Mouse (Mus musculus) inflammation-experienced regulatory T-cells, adult 6 months (primary cell): ENCODE measurements around the gene Ppp3cb. TPM values are rescaled to one million over a fixed set of nuclear protein-coding genes. Genes with fewer than 3 reads are reported as not detected.
"Not testable (repeated sequence)": the region's sequence is repeated elsewhere in the genome, so short reads cannot be mapped to it uniquely, and the experiment has no call there.

ENCODE experiments used
- ATAC-seq: one replicate; pipeline ENCODE4 v1.8.0; 2017
- polyA plus RNA-seq, 3 experiments: library from polyadenylated mRNA; unstranded; fragments of 100-300 nt; shearing (Covaris generic); gene quantifications; one replicate each; pipeline ENCODE4 v1.2.1; 2017

Ppp3cb gene
- polyA plus RNA-seq, result 10 to 100 TPM; 26.8 to 45.7 (median 42.5) TPM

DNA sequence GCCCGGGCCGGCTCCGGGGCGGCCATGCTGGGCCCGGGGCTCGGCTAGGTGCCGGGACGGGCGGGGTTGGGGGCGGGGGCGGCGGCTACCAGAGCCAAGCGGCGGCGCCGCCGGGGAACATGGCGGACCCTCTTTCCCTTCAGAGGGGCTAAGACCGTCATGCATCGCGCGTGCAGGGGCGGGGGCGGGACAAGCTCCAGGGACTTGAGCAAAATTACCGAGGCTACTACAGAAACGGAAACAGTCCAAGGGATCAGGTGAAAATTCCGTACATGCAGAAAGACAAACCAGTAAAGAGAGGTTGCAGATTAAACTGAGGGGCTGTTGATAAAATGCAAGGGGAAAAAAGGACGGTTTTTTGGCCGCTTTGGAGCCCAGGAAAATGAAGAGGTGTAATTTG is at the start of gene Ppp3cb:
Ppp3cb (minus strand) TSS at position 159 of the 400 bp plus-strand sequence.
- peak; percentile 82 for ATAC-seq

DNA sequence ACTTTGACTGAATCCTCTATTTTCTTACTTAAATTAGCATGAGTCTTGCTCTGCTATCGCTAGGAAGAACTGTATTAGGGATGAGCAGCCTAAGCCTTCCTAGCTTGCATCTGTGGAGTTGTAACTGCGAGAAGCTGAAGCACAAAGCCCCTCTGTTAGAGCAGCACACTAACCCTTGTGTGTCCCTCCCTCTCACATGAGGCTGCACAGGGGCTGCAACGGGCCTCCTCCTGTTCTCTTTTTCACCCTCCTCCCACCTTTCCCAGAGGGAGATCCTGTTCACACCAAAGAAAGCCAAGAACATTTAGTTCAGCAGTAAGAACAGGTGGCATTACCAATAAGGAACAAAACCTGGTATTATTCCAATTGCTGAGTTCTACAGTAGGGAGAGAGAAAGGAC is 49.4 kb upstream of the Ppp3cb start:
- no peak for ATAC-seq

DNA sequence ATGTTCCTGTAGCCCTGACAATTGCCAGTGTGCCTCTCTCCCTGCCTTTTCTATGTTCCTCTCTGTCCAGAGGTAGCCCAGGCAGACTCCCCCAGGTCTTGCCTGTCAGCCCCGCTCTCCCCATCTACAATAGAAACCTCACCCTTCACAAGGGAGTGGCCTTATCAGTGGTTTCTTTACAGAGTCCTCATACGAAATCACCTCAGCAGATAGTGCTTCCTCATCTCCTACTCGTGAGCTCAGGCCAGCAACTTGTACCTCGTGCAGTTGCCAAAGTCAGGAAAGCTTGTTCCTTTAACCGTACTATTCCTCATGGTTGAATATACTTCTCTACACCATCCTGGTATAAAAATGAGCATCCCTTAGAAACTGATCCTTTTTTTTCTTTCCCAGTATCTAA is 41.1 kb upstream of the Ppp3cb start:
- ATAC-seq, result no peak

- no peak for ATAC-seq
Observed at GRCm38 (mm10) chr14:20578822-20579407, 32.5 kb upstream of the Ppp3cb start.

GRCm38 (mm10) chr14:20576179-20576578 is 29.8 kb upstream of the Ppp3cb start:
- ATAC-seq, result peak; percentile 85

DNA sequence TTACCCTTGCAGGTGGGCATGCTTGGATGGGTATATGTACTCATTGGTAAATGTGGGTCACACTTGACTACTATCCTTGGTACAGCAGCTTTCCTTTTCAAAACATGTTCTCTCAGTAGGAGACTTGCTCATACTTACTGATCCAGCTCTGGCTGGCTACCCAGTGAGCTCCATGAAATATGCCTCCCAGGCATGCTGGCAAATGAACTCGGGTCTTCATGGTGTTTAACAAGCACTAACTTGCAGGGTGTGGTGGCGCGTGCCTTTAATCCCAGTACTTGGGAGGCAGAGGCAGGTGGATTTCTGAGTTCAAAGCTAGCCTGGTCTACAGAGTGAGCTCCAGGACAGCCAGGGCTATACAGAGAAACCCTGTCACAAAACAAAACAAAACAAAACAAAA is 26.8 kb upstream of the Ppp3cb start:
- not testable (repeated sequence) for ATAC-seq

DNA sequence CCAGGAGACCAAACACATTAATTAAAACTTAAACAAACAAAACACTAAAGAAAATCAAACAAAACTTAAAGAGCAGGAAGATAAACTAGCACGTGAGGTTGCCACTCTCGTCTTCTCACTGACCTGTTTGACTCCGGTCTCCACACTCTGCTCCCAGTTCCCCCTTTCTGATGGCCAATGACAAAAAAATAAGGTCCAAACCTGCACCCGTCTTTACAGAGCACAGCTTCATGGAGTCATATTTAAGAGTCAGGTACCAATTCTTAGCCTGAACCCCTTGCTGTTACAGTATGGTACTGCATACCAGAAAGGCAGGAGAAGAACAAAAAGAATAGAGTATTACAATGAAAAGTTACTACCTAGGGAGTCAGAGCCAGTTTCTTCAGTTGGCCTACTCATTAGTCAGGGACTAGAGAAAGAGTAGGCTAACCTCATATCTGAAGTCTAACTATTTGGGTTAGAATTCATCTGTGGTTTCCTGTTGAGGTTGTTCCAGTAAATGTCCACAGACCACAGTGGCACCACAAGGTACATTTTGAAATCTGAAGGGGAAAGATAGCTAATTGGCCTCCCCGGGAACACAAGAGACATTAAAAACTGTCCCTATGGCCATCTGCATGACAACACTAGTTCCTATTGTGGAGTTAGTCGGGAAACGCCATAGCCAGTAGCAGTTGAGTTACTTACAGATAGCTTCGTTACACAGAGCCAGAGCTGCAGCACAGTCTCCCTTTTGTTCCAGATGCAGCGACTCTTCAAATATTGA is 19.1 kb upstream of the Ppp3cb start:
- no peak for ATAC-seq

GRCm38 (mm10) chr14:20564692-20565091 is 18.3 kb upstream of the Ppp3cb start:
- ATAC-seq, result no peak

DNA sequence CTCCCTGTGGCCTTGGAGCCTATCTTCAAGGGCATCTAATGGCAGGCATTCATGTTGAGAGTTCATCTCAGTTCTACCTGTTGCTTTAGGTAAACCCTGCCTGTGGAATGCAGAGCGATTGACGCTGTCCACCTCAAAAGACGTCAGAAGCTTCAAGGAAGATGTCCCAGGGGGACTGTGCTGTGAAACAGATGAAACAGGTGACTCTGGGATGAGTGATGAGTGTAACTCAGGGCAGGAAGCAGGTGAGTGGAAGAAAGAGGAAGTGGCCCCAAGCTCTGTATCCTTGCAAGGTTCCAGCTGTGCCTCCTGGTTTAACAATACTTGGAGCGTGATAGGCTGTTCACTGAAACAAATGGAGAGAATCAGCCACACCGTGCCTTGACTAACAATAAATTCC is 15.5 kb upstream of the Ppp3cb start:
- ATAC-seq, result no peak

- no peak for ATAC-seq
Observed at GRCm38 (mm10) chr14:20550136-20550535, 3.8 kb upstream of the Ppp3cb start.

DNA sequence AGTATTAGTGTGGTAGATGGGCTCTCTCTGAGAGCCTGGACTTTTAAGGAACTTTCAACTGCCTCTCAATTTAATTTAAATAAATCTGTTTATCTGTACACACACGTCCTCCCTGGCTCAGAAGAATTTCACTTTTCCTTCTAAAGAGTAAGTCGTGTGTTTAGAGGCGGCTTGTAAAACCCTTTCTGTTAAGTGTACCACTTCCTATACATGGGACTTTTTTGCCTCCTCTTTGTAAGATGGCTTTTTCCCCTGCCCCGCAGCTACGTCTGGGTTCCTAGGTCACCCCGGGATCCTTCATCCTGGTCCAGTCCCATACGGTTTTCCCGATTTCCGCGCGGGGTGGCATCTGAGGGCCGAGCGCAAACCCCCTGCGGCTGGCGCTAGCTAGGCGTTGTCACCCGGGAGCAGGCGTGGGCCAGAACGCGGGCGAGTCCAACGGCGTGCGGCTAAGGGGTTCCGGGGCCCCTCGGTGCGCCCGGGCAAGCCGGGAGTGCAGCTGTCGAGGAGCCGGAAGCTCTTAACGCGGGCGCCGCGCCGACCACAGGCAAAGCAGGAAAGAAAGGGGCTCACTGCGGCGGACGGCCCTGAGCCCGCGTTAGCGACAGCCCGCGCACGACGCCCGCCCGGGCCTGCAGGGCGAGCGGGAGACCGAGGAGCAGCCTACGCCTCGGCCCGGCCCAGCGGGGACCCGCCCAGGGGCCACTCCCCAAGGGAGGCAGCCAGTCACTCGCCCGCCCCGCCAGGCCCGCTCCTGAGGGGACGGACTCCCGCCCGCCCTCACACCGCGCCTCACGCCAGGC is 643 bp downstream of the Ppp3cb start:
- peak; percentile 68 for ATAC-seq

DNA sequence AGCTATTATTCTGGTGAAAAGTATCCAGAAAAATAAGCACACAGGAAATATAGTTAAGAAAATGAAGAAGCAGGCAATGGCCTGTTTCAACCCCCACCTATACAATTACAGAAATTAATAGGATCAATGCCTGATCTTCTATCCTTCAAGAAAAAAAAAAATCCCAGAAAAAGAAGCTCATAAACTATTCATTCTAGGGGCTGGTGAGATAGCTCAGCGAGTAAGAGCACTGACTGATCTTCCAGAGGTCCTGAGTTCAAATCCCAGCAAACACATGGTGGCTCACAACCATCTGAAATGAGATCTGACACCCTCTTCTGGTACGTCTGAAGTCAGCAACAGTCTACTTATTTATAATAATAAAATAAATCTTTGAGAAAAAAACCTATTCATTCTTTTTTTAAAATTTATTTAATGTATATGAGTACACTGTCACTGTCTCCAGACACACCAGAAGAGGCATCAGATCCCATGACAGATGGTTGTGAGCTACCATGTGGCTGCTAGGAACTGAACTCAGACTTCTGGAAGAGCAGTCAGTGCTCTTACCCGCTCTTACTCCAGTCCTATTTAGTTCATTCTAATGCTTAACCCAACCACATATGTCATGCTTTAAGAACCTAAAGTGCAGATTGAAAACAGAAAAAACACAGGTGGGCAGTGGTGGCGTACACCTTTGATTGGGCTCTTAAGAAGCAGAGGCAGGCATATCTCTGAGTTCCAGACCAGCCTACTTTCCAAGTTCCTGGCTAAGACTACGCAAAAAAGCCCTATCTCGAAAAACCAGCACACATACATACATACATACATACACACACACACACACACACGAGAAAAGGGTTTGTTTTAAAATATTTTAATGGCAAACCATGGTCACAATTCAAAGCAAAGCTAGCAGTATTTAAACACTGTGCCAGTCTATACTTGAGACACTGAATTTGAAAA is 1.6 kb downstream of the Ppp3cb start:
- no peak for ATAC-seq

- no peak for ATAC-seq
Observed at GRCm38 (mm10) chr14:20529643-20530042, 16.7 kb downstream of the Ppp3cb start.

- no peak for ATAC-seq
Observed at GRCm38 (mm10) chr14:20520179-20520578, 26.2 kb downstream of the Ppp3cb start.

DNA sequence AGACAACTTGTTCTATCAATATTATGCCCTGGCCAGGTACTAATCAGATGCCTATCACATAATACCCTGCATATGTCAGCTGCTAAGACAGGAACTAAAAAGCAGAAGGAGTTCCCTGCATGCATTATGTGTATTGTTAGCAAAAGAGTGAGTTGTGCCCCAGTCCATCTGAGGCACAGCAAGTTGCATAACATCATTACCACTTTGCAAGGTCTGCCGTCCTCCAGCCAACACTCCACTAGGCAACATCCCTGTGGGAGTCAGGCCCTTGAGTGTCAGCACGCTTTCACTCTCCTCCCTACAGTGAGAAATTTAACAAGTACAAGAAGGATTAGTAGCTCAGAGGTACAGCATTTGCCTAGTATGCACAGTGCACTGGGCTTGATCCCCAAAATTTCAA is 37.9 kb downstream of the Ppp3cb start:
- no peak for ATAC-seq

DNA sequence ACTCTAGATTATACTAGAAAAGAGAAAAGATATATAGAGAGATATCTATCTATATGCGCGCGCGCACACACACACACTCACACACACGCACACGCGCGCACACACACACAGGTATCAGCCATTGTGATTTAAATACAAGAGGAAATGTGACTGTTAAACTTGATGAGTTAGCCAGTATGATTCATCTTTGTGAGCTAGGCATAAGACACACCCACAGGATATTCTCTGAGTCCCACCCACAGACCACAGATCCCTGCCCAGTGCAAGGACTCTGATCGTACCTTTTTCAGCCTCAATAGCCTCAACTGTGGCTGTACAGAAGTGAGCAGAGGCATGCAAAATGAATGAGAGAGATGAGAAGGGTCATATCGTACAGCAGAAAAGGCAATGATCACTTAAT is 43.4 kb downstream of the Ppp3cb start:
- peak; percentile 98 for ATAC-seq

DNA sequence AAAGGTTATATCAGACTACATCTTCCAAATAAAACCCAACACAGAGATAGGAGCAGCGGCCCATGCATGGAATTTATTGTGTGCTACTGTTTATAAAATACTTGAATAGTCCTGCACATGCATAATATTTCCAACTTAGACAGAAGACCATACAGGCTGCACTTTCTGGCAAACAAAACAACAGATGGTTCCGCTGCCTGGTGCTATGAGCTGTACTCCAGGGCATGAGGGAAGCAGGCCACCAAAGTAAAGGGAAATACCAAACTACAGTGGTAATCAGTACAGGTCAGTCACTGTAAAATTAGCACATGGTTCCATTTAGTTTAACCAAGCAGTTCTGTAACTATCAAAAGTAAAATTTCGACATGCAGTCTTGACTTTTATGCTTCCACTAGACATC is 46.4 kb downstream of the Ppp3cb start:
- no peak for ATAC-seq

- ATAC-seq, result no peak
Observed at GRCm38 (mm10) chr14:20496603-20497002, 49.8 kb downstream of the Ppp3cb start, which contains the start of gene Mss51. Gene Mss51 (minus strand): TSS chr14:20496901.

GRCm38 (mm10) chr14:20486031-20486430 is 60.3 kb downstream of the Ppp3cb start:
- ATAC-seq, result no peak

DNA sequence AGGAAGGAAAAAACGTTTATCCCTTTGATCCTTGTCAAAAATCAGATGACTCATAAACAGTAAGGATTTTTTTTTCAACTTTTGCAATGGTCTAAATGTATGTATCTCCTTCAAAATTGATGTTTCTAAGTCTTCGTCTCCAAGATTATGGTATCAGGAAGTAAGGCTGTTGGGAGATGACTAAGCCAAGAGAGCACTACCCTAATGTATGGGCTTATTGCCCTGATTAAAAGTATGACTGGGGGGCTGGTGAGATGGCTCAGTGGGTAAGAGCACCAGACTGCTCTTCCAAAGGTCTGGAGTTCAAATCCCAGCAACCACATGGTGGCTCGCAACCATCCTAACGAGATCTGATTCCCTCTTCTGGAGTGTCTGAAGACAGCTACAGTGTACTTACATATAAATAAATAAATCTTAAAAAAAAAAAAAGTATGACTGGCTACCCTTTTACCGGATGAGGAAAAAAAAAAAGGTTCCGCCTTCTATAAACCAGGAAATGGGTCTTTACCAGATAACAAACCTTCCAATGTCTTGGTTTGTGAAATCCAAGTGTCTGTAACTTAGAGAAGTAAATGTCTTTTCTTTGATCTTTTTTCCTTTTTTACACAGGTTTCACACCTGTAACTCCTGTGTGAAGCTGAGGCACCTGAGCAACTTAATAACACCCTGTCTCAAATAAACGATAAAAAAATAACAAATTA is 64.2 kb downstream of the Ppp3cb start:
- no peak for ATAC-seq

- ATAC-seq, result no peak
Observed at GRCm38 (mm10) chr14:20481211-20481610, 65.2 kb downstream of the Ppp3cb start.

DNA sequence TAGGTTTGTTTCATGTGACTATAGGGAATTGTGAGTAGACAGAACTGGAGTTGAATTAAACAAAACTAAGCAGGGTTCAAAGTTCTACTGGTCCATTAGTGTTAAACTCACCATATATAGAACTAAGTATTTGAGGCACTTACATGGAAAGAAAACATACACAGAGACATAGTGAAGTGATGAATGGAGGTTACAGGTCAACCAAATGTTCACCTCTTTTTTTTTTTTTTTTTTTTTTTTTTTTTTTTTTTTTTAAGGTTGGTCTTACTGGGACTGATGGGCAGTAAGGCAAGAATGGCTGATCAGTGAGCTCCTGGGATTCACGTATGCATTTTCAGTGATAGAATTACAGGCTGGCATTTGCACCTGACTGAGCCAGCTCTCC is 66.2 kb downstream of the Ppp3cb start:
- peak; percentile 5 for ATAC-seq
